Mouse (Mus musculus): ENCODE measurements around the gene Prmt2. TPM values are rescaled to one million over a fixed set of nuclear protein-coding genes. Genes with fewer than 3 reads are reported as not detected.

The Prmt2 gene
- polyA plus RNA-seq, 1 experiment, result 14.1 TPM

- peaks cover 4% of the 10 kb centered on the region for H3K4me1 ChIP-seq (ENCODE audit: control insufficient read depth, insufficient read depth, insufficient read length, low read length)
- no peak overlapping the region for H3K27ac ChIP-seq (replicated peaks; ENCODE audit: low read depth, low read length)
- H3K4me3 ChIP-seq (ENCODE audit: insufficient read depth, low read depth, low read length), result no peak overlapping the region
Observed at GRCm38 (mm10) chr10:76248647-76248968, 10.9 kb upstream of the Prmt2 start.

DNA sequence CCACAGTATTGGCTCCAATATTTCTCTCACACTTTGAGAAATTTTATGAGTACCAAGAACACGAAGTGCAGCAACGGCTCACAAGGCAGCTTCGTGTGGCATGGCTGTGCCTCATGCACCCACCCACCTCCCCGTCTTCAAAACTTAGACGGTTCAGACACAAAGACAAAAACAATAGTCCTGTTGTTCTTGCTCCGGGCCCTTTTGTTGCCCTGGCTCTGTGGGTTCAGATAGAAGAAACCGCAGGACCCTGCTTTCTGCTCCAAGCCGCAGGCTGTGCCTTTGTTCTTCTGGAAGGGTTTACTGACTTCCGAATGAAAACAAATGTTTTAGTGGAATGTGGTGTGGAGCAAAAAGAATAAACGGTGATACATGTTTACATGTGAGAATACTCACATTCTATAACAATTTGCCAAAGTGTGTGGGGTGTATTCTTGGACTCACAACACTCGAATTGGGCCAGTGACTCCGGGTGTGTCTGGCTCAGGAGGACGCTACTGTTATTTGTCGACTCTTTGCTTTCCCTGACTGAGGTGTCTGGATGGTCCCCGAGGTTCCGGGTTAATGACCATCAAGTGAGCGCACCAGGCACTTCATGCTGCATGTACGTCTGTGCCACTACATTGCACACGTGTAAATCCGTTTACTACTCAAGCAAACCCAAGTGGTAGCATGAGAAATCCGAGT lies 10.4 kb upstream of the Prmt2 start:
- Histone ChIP-seq H3K4me1 (ENCODE audit: control insufficient read depth, insufficient read depth, insufficient read length, low read length) (no peaks in the 10 kb centered on the region), H3K27ac (replicated peaks; ENCODE audit: low read depth, low read length) (no peak overlapping the region), H3K4me3 (ENCODE audit: insufficient read depth, low read depth, low read length) (no peak overlapping the region)

- no peak overlapping the region for H3K27ac ChIP-seq (replicated peaks; ENCODE audit: low read depth, low read length)
- H3K4me1 ChIP-seq (ENCODE audit: control insufficient read depth, insufficient read depth, insufficient read length, low read length), result no peaks in the 10 kb centered on the region
- H3K4me3 ChIP-seq (ENCODE audit: insufficient read depth, low read depth, low read length), result no peak overlapping the region
Observed at GRCm38 (mm10) chr10:76246601-76247000, 8.9 kb upstream of the Prmt2 start.

GRCm38 (mm10) chr10:76245106-76245505 lies 7.4 kb upstream of the Prmt2 start:
- H3K27ac ChIP-seq (replicated peaks; ENCODE audit: low read depth, low read length), result no peak overlapping the region
- no peaks in the 10 kb centered on the region for H3K4me1 ChIP-seq (ENCODE audit: control insufficient read depth, insufficient read depth, insufficient read length, low read length)
- H3K4me3 ChIP-seq (ENCODE audit: insufficient read depth, low read depth, low read length), result no peak overlapping the region

GRCm38 (mm10) chr10:76239401-76239800 lies 1.7 kb upstream of the Prmt2 start:
- H3K4me3 ChIP-seq (ENCODE audit: insufficient read depth, low read depth, low read length), result no peak overlapping the region
- H3K4me1 ChIP-seq (ENCODE audit: control insufficient read depth, insufficient read depth, insufficient read length, low read length), result no peaks in the 10 kb centered on the region; the same call in 1 of the 2 replicates
- no peak overlapping the region for H3K27ac ChIP-seq (replicated peaks; ENCODE audit: low read depth, low read length)

GRCm38 (mm10) chr10:76229627-76230026 lies 8.0 kb downstream of the Prmt2 start:
- no peak overlapping the region for H3K27ac ChIP-seq (replicated peaks; ENCODE audit: low read depth, low read length)

DNA sequence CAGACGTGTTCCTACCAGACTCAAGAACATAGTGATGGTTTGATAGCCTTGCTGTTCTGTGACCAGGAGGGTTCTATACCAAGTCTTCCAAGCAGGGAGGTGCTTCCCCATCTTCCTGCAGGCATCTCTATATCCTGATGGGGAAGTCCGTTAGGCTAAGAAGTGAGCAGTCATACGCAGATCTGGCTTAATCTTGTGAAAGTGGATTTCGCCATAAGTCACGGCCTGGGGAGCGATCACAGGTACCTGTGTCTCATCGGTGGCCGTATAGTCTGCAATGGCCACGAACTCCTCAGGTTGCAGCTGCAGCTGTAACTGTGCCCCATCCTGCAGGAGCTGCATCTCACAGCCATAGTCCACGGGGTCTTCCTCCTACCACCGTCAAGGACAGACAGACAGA lies 11.7 kb downstream of the Prmt2 start:
- H3K4me1 ChIP-seq (ENCODE audit: control insufficient read depth, insufficient read depth, insufficient read length, low read length), result 0 out of 2 replicates have a peak, but pooled peaks cover 4% of the 10 kb centered on the region
- H3K4me3 ChIP-seq (ENCODE audit: insufficient read depth, low read depth, low read length), result no peak overlapping the region

More at GRCm38 (mm10) chr10:76229627-76230026, 8.0 kb downstream of the Prmt2 start:
- Histone ChIP-seq H3K4me3 (ENCODE audit: insufficient read depth, low read depth, low read length) (no peak overlapping the region), H3K4me1 (ENCODE audit: control insufficient read depth, insufficient read depth, insufficient read length, low read length) (0 out of 2 replicates have a peak, but pooled peaks cover 4% of the 10 kb centered on the region)

GRCm38 (mm10) chr10:76218240-76218639 lies 19.4 kb downstream of the Prmt2 start:
- no peak overlapping the region for H3K27ac ChIP-seq (replicated peaks; ENCODE audit: low read depth, low read length)
- H3K4me3 ChIP-seq (ENCODE audit: insufficient read depth, low read depth, low read length), result no peak overlapping the region
- no peaks in the 10 kb centered on the region for H3K4me1 ChIP-seq (ENCODE audit: control insufficient read depth, insufficient read depth, insufficient read length, low read length)

More for the DNA sequence above, 11.7 kb downstream of the Prmt2 start:
- H3K27ac ChIP-seq (replicated peaks; ENCODE audit: low read depth, low read length), result peak overlapping the region; percentile 54; the same call in 1 of the 2 replicates

DNA sequence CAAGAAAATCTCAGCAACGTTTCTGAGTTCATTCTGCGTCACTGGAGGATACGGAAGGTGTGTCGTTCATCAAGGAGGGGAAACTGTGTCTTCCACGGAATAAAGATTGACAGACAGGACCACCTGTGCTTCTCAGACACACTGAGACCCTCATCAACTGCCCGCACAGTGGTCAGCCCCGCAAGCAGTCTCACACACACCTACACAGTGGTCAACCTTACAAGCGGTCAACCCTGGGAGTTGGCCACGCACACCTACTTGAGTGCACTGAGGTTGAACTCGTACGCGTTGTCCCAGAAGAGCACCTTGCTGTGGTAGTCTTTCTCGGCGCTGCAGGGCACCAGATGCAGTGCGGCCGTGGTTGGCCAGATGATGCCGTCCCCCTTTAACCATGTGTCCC lies 20.6 kb downstream of the Prmt2 start:
- no peaks in the 10 kb centered on the region for H3K4me1 ChIP-seq (ENCODE audit: control insufficient read depth, insufficient read depth, insufficient read length, low read length)
- H3K4me3 ChIP-seq (ENCODE audit: insufficient read depth, low read depth, low read length), result no peak overlapping the region
- no peak overlapping the region for H3K27ac ChIP-seq (replicated peaks; ENCODE audit: low read depth, low read length)

DNA sequence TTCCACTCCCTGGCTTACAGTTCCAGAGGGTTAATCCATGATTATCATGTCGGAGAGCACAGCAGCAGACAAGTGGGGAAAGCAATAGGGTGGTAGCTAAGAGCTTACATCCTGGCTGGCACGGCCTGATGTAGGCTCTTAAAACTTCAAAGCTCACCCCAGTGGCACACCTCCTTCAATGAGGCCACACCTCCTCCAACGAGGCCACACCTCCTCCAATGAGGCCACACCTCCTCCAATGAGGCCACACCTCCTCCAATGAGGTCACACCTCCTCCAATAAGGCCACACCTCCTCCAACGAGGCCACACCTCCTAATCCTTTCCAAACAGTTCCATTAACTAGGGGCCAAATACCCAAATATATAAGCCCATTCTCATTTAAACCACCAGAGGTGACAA lies 23.5 kb downstream of the Prmt2 start:
- Histone ChIP-seq H3K27ac (replicated peaks; ENCODE audit: low read depth, low read length) (no peak overlapping the region), H3K4me1 (ENCODE audit: control insufficient read depth, insufficient read depth, insufficient read length, low read length) (no peaks in the 10 kb centered on the region)

GRCm38 (mm10) chr10:76212121-76212520 lies 25.5 kb downstream of the Prmt2 start:
- H3K27ac ChIP-seq (replicated peaks; ENCODE audit: low read depth, low read length), result no peak overlapping the region
- no peaks in the 10 kb centered on the region for H3K4me1 ChIP-seq (ENCODE audit: control insufficient read depth, insufficient read depth, insufficient read length, low read length)
- H3K4me3 ChIP-seq (ENCODE audit: insufficient read depth, low read depth, low read length), result no peak overlapping the region

More for the DNA sequence above, 23.5 kb downstream of the Prmt2 start:
- no peak overlapping the region for H3K4me3 ChIP-seq (ENCODE audit: insufficient read depth, low read depth, low read length)

DNA sequence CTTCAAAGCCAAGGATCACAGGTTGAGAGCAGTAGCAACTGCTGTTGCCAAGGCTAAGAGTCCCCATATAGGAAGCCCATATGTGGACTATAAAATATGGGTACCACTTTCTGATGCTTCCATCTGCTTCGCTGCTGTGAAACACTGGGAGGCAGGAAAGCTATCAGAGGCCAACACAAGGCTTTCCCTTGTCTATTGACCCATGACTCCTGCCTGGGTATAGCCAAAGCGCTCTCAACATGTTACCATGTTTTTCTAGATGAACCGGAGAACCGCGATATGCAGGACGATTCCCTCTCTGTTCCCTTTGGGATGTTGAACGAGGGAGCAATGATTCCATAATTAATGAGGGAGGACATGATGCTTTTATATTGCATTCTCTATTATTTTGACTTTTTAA lies 26.9 kb downstream of the Prmt2 start:
- Histone ChIP-seq H3K4me1 (ENCODE audit: control insufficient read depth, insufficient read depth, insufficient read length, low read length) (no peaks in the 10 kb centered on the region), H3K27ac (replicated peaks; ENCODE audit: low read depth, low read length) (no peak overlapping the region), H3K4me3 (ENCODE audit: insufficient read depth, low read depth, low read length) (no peak overlapping the region)

GRCm38 (mm10) chr10:76209241-76209640 lies 28.4 kb downstream of the Prmt2 start:
- H3K27ac ChIP-seq (replicated peaks; ENCODE audit: low read depth, low read length), result no peak overlapping the region
- no peak overlapping the region for H3K4me3 ChIP-seq (ENCODE audit: insufficient read depth, low read depth, low read length)
- no peaks in the 10 kb centered on the region for H3K4me1 ChIP-seq (ENCODE audit: control insufficient read depth, insufficient read depth, insufficient read length, low read length)

DNA sequence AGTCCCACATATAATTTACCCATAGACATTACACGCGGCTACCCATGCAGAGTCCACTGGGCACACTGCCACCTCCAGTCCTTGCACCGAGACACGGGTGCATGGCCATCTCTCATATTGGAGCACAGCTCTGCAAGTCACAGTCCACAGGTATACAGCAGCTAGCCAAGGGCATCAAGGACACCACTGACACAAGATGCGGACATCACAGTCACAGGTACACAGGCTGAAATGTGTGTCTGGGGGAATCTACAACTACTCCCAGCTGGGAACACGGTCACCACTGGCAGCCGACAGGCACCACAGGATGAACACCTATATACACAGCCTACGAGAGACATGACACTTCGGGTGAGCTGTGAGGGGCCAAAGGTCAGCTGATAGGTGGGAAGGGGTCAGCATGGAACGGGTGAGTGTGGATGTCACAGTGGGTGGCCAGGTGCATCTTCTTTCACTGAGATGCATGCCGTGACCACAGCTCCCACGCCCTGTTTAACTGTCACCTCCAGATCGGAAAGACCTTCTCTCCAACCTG lies 30.3 kb downstream of the Prmt2 start:
- Histone ChIP-seq H3K27ac (replicated peaks; ENCODE audit: low read depth, low read length) (no peak overlapping the region), H3K4me1 (ENCODE audit: control insufficient read depth, insufficient read depth, insufficient read length, low read length) (no peaks in the 10 kb centered on the region), H3K4me3 (ENCODE audit: insufficient read depth, low read depth, low read length) (no peak overlapping the region)

GRCm38 (mm10) chr10:76203798-76204283 lies 33.8 kb downstream of the Prmt2 start:
- H3K4me1 ChIP-seq (ENCODE audit: control insufficient read depth, insufficient read depth, insufficient read length, low read length), result no peaks in the 10 kb centered on the region
- H3K27ac ChIP-seq (replicated peaks; ENCODE audit: low read depth, low read length), result no peak overlapping the region
- H3K4me3 ChIP-seq (ENCODE audit: insufficient read depth, low read depth, low read length), result peak overlapping the region; percentile 49

DNA sequence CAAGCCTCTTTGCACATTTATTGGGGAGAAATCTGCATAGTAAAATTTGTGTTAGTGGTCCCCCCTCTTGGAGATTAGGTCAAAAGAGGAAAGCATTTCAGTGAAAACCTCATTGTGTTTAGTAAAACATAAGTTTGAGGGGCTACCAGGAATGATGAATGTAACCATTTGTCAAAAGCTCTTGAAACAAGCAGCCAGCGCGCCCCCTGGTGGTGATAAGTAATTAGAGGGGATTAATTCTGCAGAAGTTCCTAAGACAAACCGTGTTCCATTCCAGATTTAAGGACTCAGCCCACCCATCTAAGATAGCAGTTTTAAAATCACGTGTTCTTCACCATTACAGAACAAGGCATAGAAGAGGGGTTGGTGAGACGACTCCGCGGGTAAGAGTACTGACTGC lies 35.7 kb downstream of the Prmt2 start:
- Histone ChIP-seq H3K4me3 (ENCODE audit: insufficient read depth, low read depth, low read length) (no peak overlapping the region), H3K4me1 (ENCODE audit: control insufficient read depth, insufficient read depth, insufficient read length, low read length) (no peaks in the 10 kb centered on the region), H3K27ac (replicated peaks; ENCODE audit: low read depth, low read length) (no peak overlapping the region)
